Mouse (Mus musculus) forebrain, embryonic 14.5 days (tissue): ENCODE measurements around the gene T2. TPM values are rescaled to one million over a fixed set of nuclear protein-coding genes. Genes with fewer than 3 reads are reported as not detected.

Experiments
- ATAC-seq: fragments of 200-750 bp; cut with Nextera tagmentation; 2 replicates; pipeline ENCODE4 v1.8.0; 2017; ENCODE audit warnings: mild to moderate bottlenecking, moderate library complexity
- DNase-seq: peaks from one replicate; pipeline ENCODE4 v3.0.0-alpha.2; 2015; ENCODE audit warnings: low spot score
- H3K27ac ChIP-seq: fragments of 300-500 bp; sonication (generic); 2 replicates; pipeline ENCODE4 v1.5.1; 2014; ENCODE audit warnings: low read depth, mild to moderate bottlenecking, control low read depth, low read length, moderate library complexity
- H3K27me3 ChIP-seq: fragments of 300-500 bp; sonication (generic); replicated peaks from 2 replicates; pipeline ENCODE4 v1.6.1; 2014; ENCODE audit warnings: low read length, control low read depth, mixed read lengths; ENCODE audit not compliant: control insufficient read depth, insufficient read depth
- H3K36me3 ChIP-seq: fragments of 300-500 bp; sonication (generic); 2 replicates; pipeline ENCODE4 v1.6.1; 2014; ENCODE audit warnings: low read length, control low read depth; ENCODE audit not compliant: control insufficient read depth, insufficient read depth
- H3K4me1 ChIP-seq: fragments of 300-500 bp; sonication (generic); 2 replicates; pipeline ENCODE4 v1.6.1; 2014; ENCODE audit warnings: antibody characterized with exemption, low read length, control low read depth; ENCODE audit not compliant: control insufficient read depth, insufficient read depth
- H3K4me2 ChIP-seq: fragments of 300-500 bp; sonication (generic); 2 replicates; pipeline ENCODE4 v1.6.1; 2014; ENCODE audit warnings: mild to moderate bottlenecking, control low read depth, low read length
- H3K4me3 ChIP-seq: fragments of 300-500 bp; sonication (generic); 2 replicates; pipeline ENCODE4 v1.5.1; 2014; ENCODE audit warnings: low read depth, low read length, control low read depth
- H3K9ac ChIP-seq: fragments of 300-500 bp; sonication (generic); 2 replicates; pipeline ENCODE4 v1.6.1; 2014; ENCODE audit warnings: mild to moderate bottlenecking, low read length, control low read depth, moderate library complexity
- H3K9me3 ChIP-seq: fragments of 300-500 bp; sonication (generic); replicated peaks from 2 replicates; pipeline ENCODE4 v1.6.1; 2016; ENCODE audit warnings: low read length, control low read depth, mixed read lengths; ENCODE audit not compliant: control insufficient read depth
- WGBS: fragments of 180-500 bp; shearing (Covaris S2); extraction: QIAGEN DNeasy Blood & Tissue Kit; methylation state at CpG from one replicate; pipeline ENCODE4 v1.1.7; 2014; 5-methylcytosine and 5-hydroxymethylcytosine counted together
- polyA plus RNA-seq: library from polyadenylated mRNA; unstranded; fragments of >200 nt; fragmentation: Nextera tagmentation; extraction: Ambion mirVana; gene quantifications from 2 replicates; pipeline ENCODE4 v1.2.1, GENCODE M21; 2014

T2 gene
- polyA plus RNA-seq, 1 experiment from 2014 or later: 0.51 TPM

DNA sequence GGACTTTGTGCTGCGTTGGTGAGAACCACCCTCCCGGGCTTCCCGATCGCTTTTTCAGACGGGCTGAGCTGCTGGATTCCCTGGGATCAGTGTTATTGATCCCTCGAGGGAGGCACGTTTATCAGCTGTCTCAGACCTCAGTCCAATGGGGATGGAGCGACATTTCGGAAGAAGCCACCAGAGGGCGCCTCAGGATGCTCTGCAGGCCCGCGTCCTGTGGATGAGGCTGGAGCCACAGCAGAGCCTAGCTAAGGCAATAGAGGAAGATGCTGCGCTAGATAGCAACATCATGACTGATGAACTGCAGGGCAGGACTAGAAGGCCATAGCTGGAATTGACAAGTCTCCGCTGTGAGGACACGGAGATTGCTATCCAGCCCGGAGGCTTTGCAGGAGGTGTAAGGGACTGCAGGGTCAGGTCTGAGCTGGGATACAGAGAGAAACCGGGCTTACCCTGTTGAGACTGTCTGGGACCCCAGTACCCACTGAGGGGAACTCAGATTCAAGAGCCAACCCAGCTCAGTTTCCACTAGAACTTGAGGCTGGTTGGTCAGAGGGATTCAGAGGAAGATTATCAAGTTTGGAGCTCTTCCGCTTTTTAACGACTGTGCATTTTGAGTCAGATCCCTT, 113.0 kb downstream of the T2 start:
- no peak overlapping the region for H3K4me3 ChIP-seq
- H3K27me3 ChIP-seq: 0 out of 2 replicates have a peak, but pooled peaks cover 4% of the 10 kb centered on the region
- no peak overlapping the region for H3K9ac ChIP-seq
- peak; percentile 89 for DNase-seq
- H3K4me1 ChIP-seq: no peaks in the 10 kb centered on the region; the same call in 1 of the 2 replicates
- no peaks in the 10 kb centered on the region for H3K36me3 ChIP-seq
- H3K27ac ChIP-seq: no peak overlapping the region
- WGBS: 16% methylated on average over 19 of the region's 19 CpGs
- H3K4me2 ChIP-seq: no peak overlapping the region
- no peaks in the 10 kb centered on the region for H3K9me3 ChIP-seq
- peak; percentile 85 for ATAC-seq

Other genes starting within 250 kb of the T2 start
- 0.22 TPM in 1 of 2 replicates, not detected in the other for gene Gm49673, start 208.2 kb upstream of the T2 start, polyA plus RNA-seq
- gene Rnaset2a, start 207.9 kb upstream of the T2 start, polyA plus RNA-seq: 15.0 and 15.3 TPM in 2 replicates
- gene Fgfr1op, start 190.5 kb upstream of the T2 start, polyA plus RNA-seq: 28.3 and 35.8 TPM in 2 replicates
- not detected in 2 replicates for gene Ccr6, start 119.9 kb upstream of the T2 start, polyA plus RNA-seq
- 340 and 366 TPM in 2 replicates for gene Mpc1, start 73.1 kb upstream of the T2 start, polyA plus RNA-seq
- gene Sft2d1, start 44.9 kb upstream of the T2 start, polyA plus RNA-seq: 155 and 159 TPM in 2 replicates
- gene Prr18, start 18.5 kb upstream of the T2 start, polyA plus RNA-seq: 9.7 and 10.8 TPM in 2 replicates
- gene T, start 78.4 kb downstream of the T2 start, polyA plus RNA-seq: 0.67 and 0.83 TPM in 2 replicates
- 12.1 and 14.3 TPM in 2 replicates for gene Pde10a, start 169.4 kb downstream of the T2 start, polyA plus RNA-seq
- gene Gm17087, start 211.0 kb downstream of the T2 start, polyA plus RNA-seq: not detected in 2 replicates